Mouse (Mus musculus) heart, embryonic 15.5 days (tissue): ENCODE measurements around the gene Parl. TPM values are rescaled to one million over a fixed set of nuclear protein-coding genes. Genes with fewer than 3 reads are reported as not detected.

Experiments
- ATAC-seq: fragments of 200-750 bp; cut with Nextera tagmentation; replicated peaks from 2 replicates; pipeline ENCODE4 v1.8.0; 2017; ENCODE audit warnings: low read depth, moderate TSS enrichment; ENCODE audit not compliant: insufficient number of reproducible peaks, insufficient read depth, low FRiP score
- H3K27ac ChIP-seq: fragments of 300-500 bp; sonication (generic); 2 replicates; pipeline ENCODE4 v1.5.1; 2015; ENCODE audit warnings: mild to moderate bottlenecking, inconsistent platforms
- H3K27me3 ChIP-seq: fragments of 300-500 bp; sonication (generic); 2 replicates; pipeline ENCODE4 v1.6.1; 2015; ENCODE audit warnings: inconsistent platforms
- H3K36me3 ChIP-seq: fragments of 300-500 bp; sonication (generic); 2 replicates; pipeline ENCODE4 v1.6.1; 2015; ENCODE audit warnings: mild to moderate bottlenecking, inconsistent platforms
- H3K4me1 ChIP-seq: fragments of 300-500 bp; sonication (generic); replicated peaks from 2 replicates; pipeline ENCODE4 v1.6.1; 2015; ENCODE audit warnings: inconsistent platforms
- H3K4me2 ChIP-seq: fragments of 300-500 bp; sonication (generic); 2 replicates; pipeline ENCODE4 v1.6.1; 2015; ENCODE audit warnings: inconsistent platforms, mild to moderate bottlenecking, moderate library complexity
- H3K4me3 ChIP-seq: fragments of 300-500 bp; sonication (generic); 2 replicates; pipeline ENCODE4 v1.5.1; 2015; ENCODE audit warnings: mild to moderate bottlenecking, inconsistent platforms
- H3K9ac ChIP-seq: fragments of 300-500 bp; sonication (generic); 2 replicates; pipeline ENCODE4 v1.6.1; 2015; ENCODE audit warnings: mild to moderate bottlenecking, inconsistent platforms
- H3K9me3 ChIP-seq: fragments of 300-500 bp; sonication (generic); replicated peaks from 2 replicates; pipeline ENCODE4 v1.6.1; 2016; ENCODE audit warnings: inconsistent platforms
- WGBS: fragments of 180-500 bp; shearing (Covaris S2); methylation state at CpG from one replicate; pipeline ENCODE4 v1.1.7; 2015; ENCODE audit warnings: mixed read lengths; 5-methylcytosine and 5-hydroxymethylcytosine counted together
- polyA plus RNA-seq: library from polyadenylated mRNA; unstranded; fragments of >200 nt; fragmentation: Nextera tagmentation; extraction: Ambion mirVana; gene quantifications from 2 replicates; pipeline ENCODE4 v1.2.1, GENCODE M21; 2015

Parl gene
- polyA plus RNA-seq, 1 experiment from 2014 or later, result 63.5 TPM

DNA sequence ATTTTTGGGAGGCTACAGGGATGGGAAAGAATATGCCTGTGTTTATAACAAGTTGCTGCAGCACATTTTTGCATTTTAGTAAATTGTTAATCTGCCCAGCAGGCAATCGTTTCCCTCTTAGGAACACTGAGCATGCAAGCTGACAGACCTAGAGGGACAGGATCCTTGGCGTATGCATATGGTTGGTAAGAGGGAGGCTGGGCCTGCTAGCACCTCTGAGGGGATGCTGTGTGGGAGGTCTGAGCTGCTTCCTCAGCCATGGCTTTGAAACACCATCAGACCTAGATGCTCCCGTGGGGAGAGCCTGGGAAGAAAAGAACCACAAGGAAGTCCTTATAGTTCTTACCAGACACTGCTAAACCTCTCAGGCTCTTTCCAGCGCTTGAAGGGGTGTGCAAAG lies 67.8 kb downstream of the Parl start:
- 62% methylated on average over 4 of the region's 4 CpGs for WGBS
- Histone ChIP-seq H3K36me3 (peaks cover 29% of the 10 kb centered on the region), H3K4me1 (no peaks in the 10 kb centered on the region), H3K9ac (no peak overlapping the region), H3K4me3 (no peak overlapping the region), H3K27ac (no peak overlapping the region), H3K27me3 (no peaks in the 10 kb centered on the region), H3K9me3 (no peaks in the 10 kb centered on the region), H3K4me2 (no peak overlapping the region)
- ATAC-seq, result no peak

Other genes starting within 250 kb of the Parl start
- 39.4 and 45.6 TPM in 2 replicates for gene Klhl24, start 204.8 kb downstream of the Parl start, polyA plus RNA-seq
- gene Yeats2, start 161.3 kb downstream of the Parl start, polyA plus RNA-seq, result 13.9 and 21.0 TPM in 2 replicates
- 0.38 and 0.57 TPM in 2 replicates for gene Map6d1, start 61.0 kb downstream of the Parl start, polyA plus RNA-seq
- not detected in 2 replicates for gene Cyp2ab1, start 23.0 kb upstream of the Parl start, polyA plus RNA-seq
- 55.5 and 60.5 TPM in 2 replicates for gene Abcc5, start 124.0 kb upstream of the Parl start, polyA plus RNA-seq
- gene Eif2b5, start 196.4 kb upstream of the Parl start, polyA plus RNA-seq, result 66.6 and 75.9 TPM in 2 replicates
- gene Dvl3, start 214.6 kb upstream of the Parl start, polyA plus RNA-seq, result 16.9 and 24.3 TPM in 2 replicates
- 440 and 469 TPM in 2 replicates for gene Ap2m1, start 233.1 kb upstream of the Parl start, polyA plus RNA-seq
- gene Abcf3, start 246.2 kb upstream of the Parl start, polyA plus RNA-seq, result 47.1 and 50.5 TPM in 2 replicates